Mouse (Mus musculus): Measurements from ENCODE around the gene Ehbp1.

The Ehbp1 gene

DNA sequence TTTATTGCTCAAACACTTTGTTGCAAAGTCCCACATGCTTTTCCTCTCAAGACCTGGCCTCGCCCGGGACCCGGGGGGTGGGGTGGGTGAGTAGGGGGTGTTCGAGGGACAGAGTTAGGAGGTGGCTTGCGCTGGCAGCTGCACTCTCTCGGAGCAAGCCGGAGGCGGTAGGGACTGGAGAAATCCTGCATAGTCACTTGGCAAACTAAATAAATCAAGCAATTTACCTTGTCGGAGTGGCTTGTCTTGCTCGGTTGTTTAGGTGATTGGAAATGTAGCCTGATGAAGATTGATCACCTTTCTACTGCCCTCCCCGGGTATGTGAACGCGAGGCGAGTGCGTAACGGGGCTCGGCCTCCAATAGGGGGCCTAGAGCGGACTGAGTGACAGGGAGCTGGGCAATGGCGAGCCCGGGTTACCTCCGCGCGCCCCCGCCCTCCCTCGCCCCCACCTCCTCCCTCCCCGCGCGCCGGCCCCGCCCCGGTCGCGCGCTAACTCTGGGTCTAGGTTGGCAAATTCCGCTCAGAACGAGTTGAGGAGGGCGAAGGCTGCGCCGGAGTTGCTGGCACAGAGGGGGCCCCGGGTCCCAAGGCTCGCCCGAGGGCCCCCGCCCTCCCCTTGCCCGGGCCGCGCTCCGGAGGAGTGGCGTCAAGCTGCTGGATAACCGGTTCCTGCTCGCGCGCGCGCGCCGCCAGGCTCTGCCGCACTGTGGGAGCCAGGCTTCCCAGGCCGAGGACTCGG, 340.6 kb downstream of the Ehbp1 start:
- CTCF ChIA-PET = no interaction called here

DNA sequence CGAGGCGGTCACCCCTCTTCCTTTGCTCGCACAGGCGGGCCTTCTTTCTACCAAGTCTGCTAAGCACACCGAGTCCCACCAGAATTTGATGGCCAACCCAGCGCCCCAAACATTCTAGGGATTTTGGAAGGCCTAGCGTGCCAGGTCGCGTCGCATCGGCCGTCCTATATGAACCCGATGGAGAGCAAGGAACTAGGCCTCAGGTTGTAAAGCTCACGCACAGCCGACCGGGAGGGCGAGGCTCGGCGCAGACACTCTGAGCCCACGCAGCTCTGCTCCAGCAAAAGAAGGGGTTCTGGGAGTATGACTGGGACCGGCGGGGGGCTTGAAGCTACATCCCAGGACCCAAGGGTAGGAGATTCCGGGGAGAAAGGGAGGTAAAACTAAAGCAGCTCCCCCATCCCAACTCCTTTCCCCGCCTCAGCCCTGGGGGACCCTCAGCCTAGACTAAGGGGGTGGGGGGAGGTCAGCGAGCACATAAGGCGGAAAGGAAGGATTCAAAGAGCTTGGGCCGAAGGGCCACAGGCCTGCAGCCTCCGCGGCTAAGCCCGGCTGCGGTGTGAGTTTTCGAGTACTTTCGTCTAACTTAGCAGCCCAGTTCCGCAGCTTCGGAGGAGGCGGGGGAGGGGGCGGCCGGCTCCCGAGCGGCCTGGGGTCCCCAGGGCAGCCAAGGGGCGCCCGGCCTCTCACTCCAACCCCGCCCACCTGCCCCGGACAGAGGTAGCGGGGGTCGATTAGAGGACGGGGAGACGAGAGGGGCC, 341.6 kb downstream of the Ehbp1 start:
- CTCF ChIA-PET = no interaction called here

DNA sequence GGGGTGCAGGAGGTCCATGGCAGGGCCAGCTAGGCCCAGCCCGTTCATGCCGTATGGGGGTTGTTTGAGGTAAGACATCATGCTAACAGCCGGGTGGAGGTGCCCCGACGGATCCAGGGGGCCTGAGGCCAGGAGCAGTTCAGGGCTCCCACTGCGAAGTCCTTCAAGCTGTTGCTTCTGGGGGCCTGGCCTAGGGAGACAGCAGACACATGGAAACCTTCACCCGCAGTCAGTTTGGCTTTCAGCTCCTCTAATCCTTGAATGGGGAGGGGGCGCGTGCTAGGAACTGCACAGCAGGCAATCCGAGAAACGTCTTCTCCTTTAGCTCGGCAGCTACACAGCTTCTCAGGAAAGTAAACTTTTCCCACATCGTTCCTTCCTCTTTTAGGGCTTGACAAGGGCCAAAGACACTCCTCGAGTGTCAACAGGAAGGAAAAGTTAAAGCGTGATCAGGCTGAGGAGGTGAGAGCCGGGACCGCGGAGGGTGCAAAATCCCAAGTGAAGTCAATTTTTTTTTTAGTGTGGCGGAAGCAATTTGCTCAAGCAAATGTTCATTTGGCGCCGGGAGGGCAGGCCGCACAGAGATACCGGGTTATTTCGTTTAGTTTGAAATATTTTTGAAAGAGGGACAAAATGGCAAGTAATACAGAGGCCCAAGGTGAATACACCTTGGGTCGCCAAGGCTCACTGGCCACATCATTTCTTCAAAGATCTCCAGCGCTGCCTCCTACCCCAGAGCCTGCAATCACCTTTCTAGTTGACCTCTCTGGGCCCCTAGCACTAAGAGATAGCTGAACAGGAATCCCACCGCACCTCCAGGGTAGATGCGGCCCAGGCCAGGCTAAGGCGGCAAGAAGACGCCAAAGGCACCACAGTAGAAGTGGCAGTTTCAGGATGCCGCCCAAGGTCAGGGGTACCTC, 342.4 kb downstream of the Ehbp1 start:
- CTCF ChIA-PET = no interaction called here

DNA sequence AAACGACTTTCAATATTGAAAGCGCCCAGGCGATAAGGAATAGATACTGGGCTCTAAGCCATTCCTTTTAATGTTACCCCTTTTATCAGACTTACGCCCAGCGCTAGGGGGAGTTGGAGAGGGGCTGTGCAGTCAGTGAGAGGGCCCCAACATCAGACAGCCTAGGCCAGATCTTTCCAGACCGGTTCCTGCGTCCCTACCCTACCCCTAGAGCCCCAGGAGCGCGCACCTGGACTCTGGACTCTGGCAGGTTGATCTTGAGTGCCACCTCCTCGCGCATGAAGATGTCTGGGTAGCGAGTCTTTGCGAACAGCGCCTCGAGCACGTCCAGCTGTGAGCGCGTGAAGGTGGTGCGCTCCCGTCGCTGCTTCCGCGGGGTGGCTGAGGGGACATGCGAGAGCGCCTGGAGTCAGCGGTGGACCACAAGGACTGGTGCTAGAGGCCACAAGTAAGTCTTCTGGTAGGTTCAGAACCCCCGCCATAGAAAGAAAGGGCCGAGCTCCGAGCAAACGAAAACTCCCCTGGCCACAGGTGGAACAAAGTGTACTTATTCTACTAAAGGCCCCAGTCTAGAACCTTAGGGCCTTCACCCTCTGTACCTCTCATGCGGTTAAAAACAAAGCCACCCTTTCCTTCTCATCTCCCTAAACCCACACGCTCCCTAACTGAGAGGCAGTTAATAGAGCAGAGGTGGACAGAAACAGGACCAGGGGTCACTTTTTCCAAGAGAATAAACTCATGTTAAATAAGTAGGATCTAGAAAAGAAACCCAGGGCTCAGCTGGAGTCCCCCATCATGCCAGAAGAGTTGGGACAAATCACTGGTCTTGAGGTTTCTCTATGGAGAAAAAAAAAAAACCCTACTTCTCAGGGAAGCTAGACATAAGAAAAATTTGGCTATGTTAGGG, 343.7 kb downstream of the Ehbp1 start:
- CTCF ChIA-PET = interaction anchor here (0.6 kb wide), 1 partner anchor 1243 kb away, joined by 3 read pairs; no protein-coding TSS in a partner anchor

DNA sequence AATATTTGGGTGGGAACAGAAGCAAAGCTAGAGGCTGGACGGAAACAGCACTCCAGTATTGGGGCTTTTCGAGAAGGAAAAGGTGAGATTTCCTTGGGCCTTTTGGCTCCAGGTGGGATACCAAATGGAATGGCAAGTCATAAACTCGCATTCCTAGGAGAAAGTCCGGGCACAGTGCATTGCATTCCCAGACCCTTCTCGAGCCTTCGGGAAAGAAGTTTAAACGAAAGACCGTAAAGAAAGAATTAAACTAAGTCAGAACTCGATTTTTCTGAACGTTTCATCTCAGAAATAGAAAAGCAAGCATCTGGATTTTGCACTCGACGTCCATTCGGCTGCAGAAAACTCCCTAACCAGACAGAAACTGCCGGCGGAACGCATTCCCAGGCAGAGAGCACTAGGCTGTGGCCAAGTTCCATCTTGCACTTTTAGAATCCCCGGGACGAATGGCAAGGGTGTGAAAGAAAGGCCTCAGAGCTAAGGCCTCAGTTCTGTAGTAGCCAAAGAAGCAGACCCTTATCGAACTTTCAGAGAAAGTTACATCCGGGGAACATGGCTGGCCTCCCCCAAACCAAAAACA, 344.4 kb downstream of the Ehbp1 start:
- CTCF ChIA-PET = no interaction called here

DNA sequence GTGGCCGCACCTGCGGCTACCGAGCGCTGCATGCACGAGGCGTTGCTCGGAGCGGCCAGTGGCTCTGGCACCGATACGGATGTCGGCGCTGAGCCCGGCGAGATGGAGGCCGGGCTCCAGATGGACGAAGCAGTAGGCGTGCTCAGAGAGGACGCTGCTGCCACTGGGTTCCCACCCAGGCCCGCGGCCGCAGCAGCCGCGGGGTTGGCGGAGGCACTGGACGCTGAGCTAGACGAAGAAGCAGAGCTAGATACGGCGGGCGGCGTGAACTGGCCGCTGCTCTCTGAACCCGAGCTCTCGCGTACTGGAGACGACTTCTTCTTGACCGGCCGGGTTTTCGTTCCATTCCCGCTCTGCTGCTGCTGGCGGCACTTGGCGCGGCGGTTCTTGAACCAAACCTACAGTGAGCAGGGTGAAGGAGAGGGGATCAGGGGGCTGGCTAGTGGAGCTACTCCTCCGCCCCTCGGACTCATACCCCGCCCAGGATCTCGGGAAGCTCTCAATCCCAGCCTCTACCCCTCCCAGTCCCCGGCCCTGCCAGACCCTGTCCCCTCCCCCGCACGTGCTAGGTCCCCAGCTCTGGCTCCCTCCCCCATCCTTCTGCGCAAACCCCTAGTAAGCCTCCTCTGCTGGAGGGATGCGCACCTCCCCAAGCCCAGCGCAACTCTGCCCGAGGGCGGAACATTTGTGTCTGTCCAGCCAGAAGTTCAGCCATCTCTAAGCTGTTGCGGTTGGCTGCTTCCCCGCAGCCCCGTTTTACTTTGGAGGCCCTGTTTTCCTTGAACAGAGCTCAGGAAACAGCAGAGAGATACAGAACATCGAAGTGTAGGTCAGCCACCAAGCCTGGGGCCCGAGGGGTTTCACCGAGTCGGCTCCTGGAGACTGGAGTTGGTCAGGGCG, 345.2 kb downstream of the Ehbp1 start:
- CTCF ChIA-PET = no interaction called here

DNA sequence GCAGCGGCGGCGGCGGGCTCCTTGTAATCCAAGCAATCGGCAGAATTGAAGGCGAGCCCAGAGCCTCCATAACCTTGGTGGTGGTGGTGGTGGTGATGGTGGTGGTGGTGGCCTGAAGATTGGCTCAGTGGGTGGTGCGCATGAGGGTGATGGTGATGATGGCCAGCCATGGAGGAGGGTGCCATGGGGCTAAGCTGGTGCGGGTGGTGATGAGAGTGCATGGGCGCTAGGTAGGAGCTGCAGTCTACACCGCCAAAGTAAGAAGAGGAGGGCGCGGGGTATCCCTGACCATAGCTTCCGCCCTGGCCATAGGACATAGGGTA, 345.8 kb downstream of the Ehbp1 start:
- CTCF ChIA-PET = no interaction called here

DNA sequence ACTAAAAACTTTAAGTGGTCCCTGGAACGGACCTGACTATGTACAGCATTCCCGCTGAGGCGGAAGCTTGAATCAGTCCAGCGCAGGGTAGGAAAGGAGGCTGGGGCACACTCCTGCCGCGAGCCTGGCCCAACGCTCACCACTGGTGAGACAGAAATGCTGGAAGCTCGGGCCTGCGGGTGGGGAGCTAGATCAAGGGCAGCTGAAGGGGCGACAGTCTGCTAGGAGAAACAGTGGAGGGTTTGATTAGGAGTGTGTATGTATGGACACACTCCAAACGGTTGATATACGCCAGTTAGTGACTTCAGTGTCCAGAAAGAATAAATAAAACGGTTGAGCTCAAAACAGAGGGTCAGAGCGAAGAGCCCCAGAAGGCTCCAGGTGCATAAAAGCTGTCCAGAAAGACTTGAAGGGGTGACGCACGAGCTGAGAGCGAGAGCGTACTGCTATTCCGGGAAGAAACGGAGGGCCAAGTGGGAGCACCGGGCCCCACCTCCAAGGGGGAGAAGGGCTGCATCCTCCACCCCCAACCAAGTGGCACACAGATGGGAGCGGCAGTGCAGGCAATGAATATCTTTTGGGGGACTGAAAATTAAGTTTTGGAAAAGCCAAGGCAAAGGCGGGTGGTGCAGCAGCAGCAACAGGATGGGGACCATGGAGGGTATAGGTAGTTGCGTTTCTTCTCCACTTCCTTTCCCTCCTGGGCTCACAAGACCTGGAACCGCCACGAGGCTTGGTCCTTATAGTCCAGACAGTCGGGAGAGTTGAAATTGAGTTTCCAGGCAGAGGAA, 346.4 kb downstream of the Ehbp1 start:
- CTCF ChIA-PET = interaction anchor here (0.7 to 1.0 kb wide), 2 partner anchors 12 to 1015 kb away, joined by 3 to 11 read pairs; no protein-coding TSS in a partner anchor

DNA sequence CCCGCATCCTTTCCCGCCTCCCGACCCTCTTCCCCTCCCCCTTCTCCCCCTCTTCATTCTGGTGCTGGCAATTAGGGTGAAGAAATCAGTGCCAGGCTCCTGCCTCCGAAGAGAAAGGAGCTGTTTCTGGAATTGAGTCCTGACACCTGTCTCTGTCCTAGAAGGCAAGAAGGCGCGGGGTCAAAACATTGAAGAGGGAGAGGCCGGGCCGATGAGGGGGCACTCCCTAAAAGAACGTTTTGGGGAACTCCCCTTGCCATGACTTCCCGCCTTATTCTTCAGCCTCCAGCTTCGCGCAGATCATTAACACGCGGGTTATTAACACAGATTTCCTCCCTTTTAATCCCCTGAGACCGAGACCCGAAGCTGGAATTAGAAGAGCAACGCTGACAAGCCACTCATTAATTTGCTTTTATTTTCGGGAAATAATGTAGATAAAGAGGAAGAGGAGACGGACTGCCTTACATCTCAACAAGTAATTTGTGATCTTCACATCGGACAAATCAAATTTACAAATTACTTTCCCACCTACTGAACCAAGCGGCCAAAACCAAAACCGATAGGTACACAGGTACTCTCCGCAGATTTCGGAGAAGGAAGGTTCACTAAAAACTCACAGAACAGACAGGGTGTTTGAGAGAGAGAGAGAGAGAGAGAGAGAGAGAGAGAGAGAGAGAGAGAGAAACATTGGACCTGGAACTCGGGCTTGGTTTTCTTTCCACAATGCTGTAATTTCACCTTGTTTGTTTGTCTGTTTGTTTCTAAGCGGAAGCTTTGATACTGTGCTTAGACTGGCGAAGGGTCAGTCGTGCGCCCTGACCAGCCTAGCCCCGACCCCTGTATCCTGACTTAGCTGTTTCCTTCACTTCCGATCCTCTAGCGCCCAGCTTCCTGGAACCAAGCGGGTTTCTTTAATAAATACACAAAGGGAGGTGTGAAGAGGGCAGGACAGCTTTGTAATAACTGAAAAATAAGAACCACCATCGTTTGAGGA, 347.4 kb downstream of the Ehbp1 start:
- CTCF ChIA-PET = interaction anchor here (0.7 to 1.0 kb wide), 4 partner anchors 14 to 1016 kb away, joined by 3 to 11 read pairs (median 6); no protein-coding TSS in a partner anchor

DNA sequence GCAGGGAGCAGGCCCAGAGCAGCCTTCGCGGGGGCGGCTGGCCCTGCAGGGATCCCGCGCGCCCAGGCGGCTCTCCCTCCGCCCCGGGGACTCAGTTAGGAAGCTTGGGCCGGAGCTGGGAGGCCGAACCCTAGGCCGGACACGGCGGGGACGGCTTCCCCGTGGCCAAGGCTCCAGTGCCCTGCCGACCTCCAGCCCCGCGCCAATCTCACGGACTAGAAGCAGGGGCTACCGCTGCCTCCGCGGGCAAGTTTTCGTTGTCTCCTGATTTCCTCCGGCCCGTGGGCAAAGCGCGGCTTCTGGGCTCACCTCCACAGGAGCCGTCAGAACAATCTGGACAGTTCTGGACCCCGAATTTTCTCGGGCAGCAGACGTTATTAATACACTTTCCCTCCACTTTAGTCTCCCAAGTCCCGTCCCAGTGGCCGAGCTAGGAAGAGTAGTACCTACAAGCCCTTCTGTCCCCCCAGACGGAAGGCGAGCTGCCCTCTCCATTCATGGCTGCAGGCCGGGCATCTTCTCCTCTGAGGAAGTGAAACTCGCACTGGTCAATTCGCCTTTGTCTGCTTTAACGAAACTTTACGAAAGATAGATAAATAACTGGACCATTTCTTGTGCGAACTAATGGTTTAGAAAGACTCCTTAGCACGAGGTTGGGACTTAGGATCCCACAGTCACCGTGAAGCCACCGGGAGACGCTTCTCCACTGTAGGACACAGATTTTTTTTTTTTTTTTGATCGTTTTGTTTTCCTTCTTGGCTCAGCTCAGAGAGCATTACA, 348.3 kb downstream of the Ehbp1 start:
- CTCF ChIA-PET = interaction anchor here (0.7 kb wide), 2 partner anchors 64 to 322 kb away, joined by 5 to 6 read pairs; no protein-coding TSS in a partner anchor

DNA sequence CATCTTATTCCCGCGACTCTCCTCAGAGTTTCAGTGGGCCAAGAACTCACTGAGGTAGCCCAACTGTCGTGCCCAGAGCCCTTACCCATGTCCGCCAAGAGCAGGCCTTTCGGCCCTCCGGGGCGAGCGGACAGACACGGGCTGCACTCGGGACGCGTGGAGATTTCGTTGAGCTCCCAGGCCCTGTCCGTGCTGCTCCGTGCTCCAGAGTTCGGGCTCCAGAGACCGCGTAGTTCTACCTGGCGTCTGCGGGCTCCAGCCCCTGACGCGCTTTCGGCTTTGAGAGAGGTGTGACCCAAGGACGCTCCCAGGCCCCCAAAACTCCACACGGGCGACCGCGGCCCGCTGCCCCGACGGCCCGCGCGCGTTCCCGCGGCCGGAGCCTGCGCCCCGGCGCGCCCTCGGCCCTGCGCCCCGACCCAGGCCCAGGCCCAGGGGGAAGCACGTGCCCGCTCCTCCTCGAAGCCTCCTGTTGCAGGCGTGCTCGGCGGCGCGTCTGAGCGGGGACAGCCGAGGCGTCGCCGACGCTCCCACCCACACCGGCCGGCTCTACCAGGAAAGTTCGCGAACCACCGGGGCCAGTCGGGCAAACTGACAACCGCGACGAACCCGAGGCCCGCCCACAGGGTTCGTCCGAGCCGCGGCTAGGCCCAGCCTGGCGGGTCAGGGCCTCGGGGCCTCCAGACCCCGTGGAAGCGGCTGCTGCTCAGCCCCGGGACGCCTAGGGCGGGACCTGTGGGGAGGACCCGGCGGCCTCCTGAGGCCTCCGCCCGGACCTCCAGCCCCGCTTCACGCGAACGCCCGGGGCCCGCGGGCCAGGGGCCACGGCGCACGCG, 349.1 kb downstream of the Ehbp1 start:
- CTCF ChIA-PET = no interaction called here

DNA sequence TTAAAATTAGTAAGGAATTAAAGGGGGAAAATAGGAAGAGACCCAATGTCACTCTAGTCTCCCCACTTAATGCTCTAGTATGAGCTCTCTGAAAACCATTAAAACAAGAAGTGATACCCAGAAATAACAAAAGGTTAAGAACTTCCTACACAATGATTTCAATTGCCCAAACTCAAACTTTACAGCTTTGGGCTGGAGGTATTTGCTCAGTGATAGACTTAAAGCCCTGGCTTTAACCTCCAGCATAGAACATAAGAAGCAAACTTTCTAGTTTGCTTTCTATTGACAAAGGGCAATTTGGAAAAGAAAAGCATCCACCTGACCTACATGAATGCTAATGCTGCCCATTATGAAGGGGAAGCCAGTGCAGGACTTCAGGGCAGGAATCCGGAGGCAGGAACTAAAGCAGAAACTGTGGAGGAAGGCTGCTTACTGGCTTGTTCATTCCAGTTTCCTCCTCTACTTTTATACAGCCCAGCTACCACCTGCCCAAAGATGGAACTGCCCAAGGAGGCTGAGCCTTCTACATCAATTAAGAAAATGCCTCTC, 353.6 kb downstream of the Ehbp1 start:
- CTCF ChIA-PET = no interaction called here

DNA sequence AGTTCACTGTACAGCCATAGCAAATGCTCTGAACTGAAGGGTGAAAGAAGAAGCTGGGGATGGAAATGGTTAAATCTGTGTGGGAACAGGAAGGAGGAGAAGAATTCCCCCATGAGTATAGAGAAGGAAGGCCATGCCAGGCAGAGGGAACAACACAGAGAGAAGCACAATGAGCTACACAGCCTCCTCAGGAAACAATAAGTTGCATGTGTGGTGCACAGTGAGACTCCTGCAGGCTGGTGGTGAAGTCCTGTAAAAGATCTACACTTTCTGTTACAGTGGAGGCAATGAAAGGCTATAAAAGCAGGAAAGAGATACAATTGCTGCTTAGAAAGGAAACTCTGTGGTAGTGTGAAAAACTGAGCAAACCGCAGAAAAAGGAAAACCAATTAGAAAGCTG, 357.0 kb downstream of the Ehbp1 start:
- CTCF ChIA-PET = interaction anchor here (0.7 kb wide), 1 partner anchor 531 kb away, joined by 8 read pairs; no protein-coding TSS in a partner anchor

DNA sequence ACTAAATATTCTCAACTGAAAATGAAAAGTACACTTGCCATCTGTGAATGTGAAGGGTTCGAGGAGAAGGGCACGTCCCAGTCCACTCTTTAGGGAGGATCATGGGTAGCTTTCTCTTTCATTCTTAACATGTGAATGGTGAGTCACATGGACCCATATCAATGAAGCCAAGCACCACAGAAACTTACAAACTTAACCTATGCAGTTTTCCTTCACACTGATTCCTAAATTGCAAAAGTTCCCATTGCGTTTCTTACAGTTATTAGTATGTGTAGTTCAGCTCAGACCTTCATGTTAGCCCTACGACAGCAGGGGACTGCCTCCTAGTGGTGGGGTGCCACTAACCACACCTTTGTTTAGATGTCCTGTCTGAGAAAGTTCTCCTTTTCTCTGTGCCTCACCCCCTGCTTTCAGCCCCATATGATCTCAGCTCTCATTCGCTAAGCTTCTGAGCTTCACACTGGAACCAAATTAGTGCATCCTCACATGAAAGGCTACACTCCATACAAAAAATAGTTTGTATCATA, 368.0 kb downstream of the Ehbp1 start:
- CTCF ChIA-PET = no interaction called here

DNA sequence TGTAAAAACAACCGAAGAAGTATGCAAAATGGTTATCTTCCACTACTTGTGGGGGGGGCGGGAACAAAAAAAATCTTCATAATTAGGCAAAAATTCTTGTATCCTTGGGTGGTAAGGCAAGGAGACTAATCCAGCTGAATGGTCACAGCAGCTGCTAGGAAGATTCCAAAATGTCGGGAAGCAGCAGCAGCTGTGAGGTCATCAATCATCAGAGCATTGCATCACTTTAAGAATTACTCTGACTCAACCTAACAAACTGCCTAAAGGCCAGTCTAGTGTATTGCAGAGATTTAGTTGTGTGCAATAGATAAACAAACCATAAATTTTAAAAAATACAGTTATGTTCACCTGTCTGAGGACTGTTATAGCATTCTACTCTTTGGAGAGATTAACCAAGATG, 368.5 kb downstream of the Ehbp1 start:
- CTCF ChIA-PET = no interaction called here

Measured in spleen, embryonic (tissue).